ENCODE assay signal across 19 mouse cellular contexts in genomic region chr9:50808471-50808870, GRCm38 (mm10). TPM values are rescaled to one million over a fixed set of nuclear protein-coding genes. Genes with fewer than 3 reads are reported as not detected.
DNase-seq lines count a peak whose midpoint lies in the region; ATAC-seq and TF ChIP-seq lines count a peak whose summit lies in the region.
"Had no signal": no experiment of that assay in that cellular context is flagged by ENCODE, and none has a peak within 500 bp of the region (broad histone marks: within the 10 kb centered on the region; RNA-seq: fewer than 3 reads in every experiment).

No protein-coding gene starts in this region.

- peak; percentile 28 to 61 for DNase-seq in kidney, adult 8-10 months
- DNase-seq in adipocyte (ENCODE audit: low spot score), result peak; percentile 91
- DNase-seq in lung, postnatal 10 days, result peak; percentile 60
- no peak for DNase-seq in forebrain, embryonic 14.5 days (ENCODE audit: low spot score)
- no peak for DNase-seq in thymus, postnatal 25 days
- DNase-seq: cerebellum, adult 8-10 months; gastrocnemius, postnatal 10 days; heart, postnatal 36 days; layer of hippocampus, postnatal 36 days; retina, postnatal 1 day; thymus, postnatal 36 days had no signal

- TF ChIP-seq CTCF in ES-Bruce4 (IDR thresholded peaks at IDR 0.05; ENCODE audit: low read depth, low read length), result no peak

- ATAC-seq in kidney, embryonic 15.5 days (replicated peaks; ENCODE audit: low FRiP score), result no peak
- ATAC-seq in forebrain, embryonic 14.5 days, result no peak

- no peak overlapping the region for H3K9ac ChIP-seq in kidney, embryonic 15.5 days
- no peak overlapping the region for H3K9ac ChIP-seq in ES-Bruce4 (ENCODE audit: low read depth, poor library complexity, severe bottlenecking)
- no peak overlapping the region for H3K9ac ChIP-seq in forebrain, embryonic 14.5 days (ENCODE audit: low read length)
- H3K9ac ChIP-seq: heart, embryonic 13.5 days; hindbrain, embryonic 14.5 days; midbrain, embryonic 12.5 days had no signal

- H3K4me2 ChIP-seq in kidney, embryonic 15.5 days, result no peak overlapping the region
- H3K4me2 ChIP-seq in forebrain, embryonic 14.5 days (ENCODE audit: low read length), result no peak overlapping the region
- H3K4me2 ChIP-seq: heart, embryonic 13.5 days; hindbrain, embryonic 14.5 days; midbrain, embryonic 12.5 days had no signal

- H3K4me1 ChIP-seq in kidney, embryonic 15.5 days, result no peaks in the 10 kb centered on the region
- no peaks in the 10 kb centered on the region for H3K4me1 ChIP-seq in ES-Bruce4 (ENCODE audit: control insufficient read depth, insufficient read depth, low read length)
- no peaks in the 10 kb centered on the region for H3K4me1 ChIP-seq in forebrain, embryonic 14.5 days (ENCODE audit: control insufficient read depth, insufficient read depth, low read length)
- H3K4me1 ChIP-seq: embryonic facial prominence, embryonic 10.5 days; midbrain, embryonic 12.5 days had no signal

- no peak overlapping the region for H3K4me3 ChIP-seq in kidney, embryonic 15.5 days (replicated peaks)
- H3K4me3 ChIP-seq in ES-Bruce4 (ENCODE audit: low read depth, low read length), result no peak overlapping the region
- no peak overlapping the region for H3K4me3 ChIP-seq in forebrain, embryonic 14.5 days (ENCODE audit: low read depth, low read length)
- H3K4me3 ChIP-seq: embryonic facial prominence, embryonic 10.5 days; heart, embryonic 13.5 days; layer of hippocampus, adult 2 months; midbrain, embryonic 12.5 days had no signal

- H3K27me3 ChIP-seq in kidney, embryonic 15.5 days, result no peaks in the 10 kb centered on the region
- H3K27me3 ChIP-seq in ES-Bruce4 (ENCODE audit: control insufficient read depth, insufficient read depth, low read length, poor library complexity, severe bottlenecking), result no peaks in the 10 kb centered on the region
- H3K27me3 ChIP-seq in forebrain, embryonic 14.5 days (replicated peaks; ENCODE audit: control insufficient read depth, insufficient read depth, low read length), result no peaks in the 10 kb centered on the region
- H3K27me3 ChIP-seq: heart, embryonic 13.5 days; midbrain, embryonic 12.5 days had no signal

- TF ChIP-seq EP300 in ES-Bruce4 (IDR thresholded peaks at IDR 0.05; ENCODE audit: insufficient read depth, low read depth, low read length), result no peak

- H3K27ac ChIP-seq in kidney, embryonic 15.5 days, result no peak overlapping the region
- H3K27ac ChIP-seq in ES-Bruce4 (ENCODE audit: insufficient read depth, low read length), result peak overlapping the region; percentile 52
- H3K27ac ChIP-seq in forebrain, embryonic 14.5 days (ENCODE audit: low read depth, low read length), result no peak overlapping the region
- H3K27ac ChIP-seq: embryonic facial prominence, embryonic 10.5 days; heart, embryonic 13.5 days; hindbrain, embryonic 14.5 days; layer of hippocampus, adult 2 months; midbrain, embryonic 12.5 days had no signal

- TF ChIP-seq POLR2A in ES-Bruce4 (IDR thresholded peaks at IDR 0.05; ENCODE audit: insufficient read depth, low read length), result no peak

- no peaks in the 10 kb centered on the region for H3K9me3 ChIP-seq in kidney, embryonic 15.5 days (replicated peaks)
- no peaks in the 10 kb centered on the region for H3K9me3 ChIP-seq in ES-Bruce4 (replicated peaks; ENCODE audit: control insufficient read depth, insufficient read depth, low read length, poor library complexity, severe bottlenecking)
- no peaks in the 10 kb centered on the region for H3K9me3 ChIP-seq in forebrain, embryonic 14.5 days (replicated peaks; ENCODE audit: control insufficient read depth, low read length)
- H3K9me3 ChIP-seq: embryonic facial prominence, embryonic 10.5 days; heart, embryonic 13.5 days; midbrain, embryonic 12.5 days had no signal

- H3K36me3 ChIP-seq in kidney, embryonic 15.5 days, result peaks cover 87% of the 10 kb centered on the region
- H3K36me3 ChIP-seq in ES-Bruce4 (ENCODE audit: control insufficient read depth, insufficient read depth, low read length, poor library complexity, severe bottlenecking), result no peaks in the 10 kb centered on the region
- peaks cover 73% of the 10 kb centered on the region for H3K36me3 ChIP-seq in forebrain, embryonic 14.5 days (ENCODE audit: control insufficient read depth, insufficient read depth, low read length)

- 74% methylated on average over 6 of the region's 6 CpGs for WGBS in kidney, embryonic 15.5 days
- 92% methylated on average over 6 of the region's 6 CpGs for WGBS in forebrain, embryonic 14.5 days

RNA-seq across cellular contexts. Expression of gene 1110032A03Rik, which starts 33.2 kb away (rescaled TPM):
- polyA plus RNA-seq in kidney, embryonic 15.5 days (2015; fragmentation: Nextera tagmentation; extraction: Ambion mirVana), result 30.1 and 35.0 TPM in 2 replicates
- 12.4 and 13.1 TPM in 2 replicates for polyA plus RNA-seq in ES-Bruce4 (2011; ENCODE audit: insufficient read depth, insufficient read length, low read depth, missing spikeins)
- polyA plus RNA-seq in forebrain, embryonic 14.5 days (2014; fragmentation: Nextera tagmentation; extraction: Ambion mirVana), result 55.1 and 65.0 TPM in 2 replicates

RNA-seq across cellular contexts. Expression of gene Alg9, which starts 33.7 kb away (rescaled TPM):
- 35.6 and 35.9 TPM in 2 replicates for polyA plus RNA-seq in kidney, embryonic 15.5 days (2015; fragmentation: Nextera tagmentation; extraction: Ambion mirVana)
- polyA plus RNA-seq in ES-Bruce4 (2011; ENCODE audit: insufficient read depth, insufficient read length, low read depth, missing spikeins), result 23.5 and 30.3 TPM in 2 replicates
- 49.2 and 54.9 TPM in 2 replicates for polyA plus RNA-seq in forebrain, embryonic 14.5 days (2014; fragmentation: Nextera tagmentation; extraction: Ambion mirVana)

RNA-seq across cellular contexts. Expression of gene Ppp2r1b, which starts 36.6 kb away (rescaled TPM):
- polyA plus RNA-seq in kidney, embryonic 15.5 days (2015; fragmentation: Nextera tagmentation; extraction: Ambion mirVana), result 74.8 and 75.6 TPM in 2 replicates
- polyA plus RNA-seq in ES-Bruce4 (2011; ENCODE audit: insufficient read depth, insufficient read length, low read depth, missing spikeins), result 56.4 and 61.9 TPM in 2 replicates
- 78.9 and 94.5 TPM in 2 replicates for polyA plus RNA-seq in forebrain, embryonic 14.5 days (2014; fragmentation: Nextera tagmentation; extraction: Ambion mirVana)

RNA-seq across cellular contexts. Expression of gene Fdxacb1, which starts 40.4 kb away (rescaled TPM):
- 10.9 and 11.7 TPM in 2 replicates for polyA plus RNA-seq in kidney, embryonic 15.5 days (2015; fragmentation: Nextera tagmentation; extraction: Ambion mirVana)
- polyA plus RNA-seq in ES-Bruce4 (2011; ENCODE audit: insufficient read depth, insufficient read length, low read depth, missing spikeins), result 8.5 and 9.0 TPM in 2 replicates
- 10.0 and 10.1 TPM in 2 replicates for polyA plus RNA-seq in forebrain, embryonic 14.5 days (2014; fragmentation: Nextera tagmentation; extraction: Ambion mirVana)

RNA-seq across cellular contexts. Expression of gene Hspb2, which starts 56.3 kb away (rescaled TPM):
- polyA plus RNA-seq in kidney, embryonic 15.5 days (2015; fragmentation: Nextera tagmentation; extraction: Ambion mirVana), result 8.1 and 10.5 TPM in 2 replicates
- 22.3 and 22.7 TPM in 2 replicates for polyA plus RNA-seq in ES-Bruce4 (2011; ENCODE audit: insufficient read depth, insufficient read length, low read depth, missing spikeins)
- 0.70 TPM in 1 of 2 replicates, not detected in the other for polyA plus RNA-seq in forebrain, embryonic 14.5 days (2014; fragmentation: Nextera tagmentation; extraction: Ambion mirVana)
- polyA plus RNA-seq: forebrain, embryonic 11.5 days had no signal

Comparison
In these comparisons a context has a peak if more than half of its experiments do, and no peak if none do; other contexts are left out.
1. DNase-seq: peak in kidney, adult 8-10 months (2 of 2), adipocyte (single experiment) and lung, postnatal 10 days (single experiment); none in forebrain, embryonic 14.5 days (single experiment) and thymus, postnatal 25 days (single experiment).